Mouse (Mus musculus) adrenal gland (tissue): ENCODE measurements at regions not wholly inside any gene's neighbourhood (a gene's known extent, or its start where the extent isn't known, plus 50 kb on each side); places are given as distances from the start of the nearest gene placed in this dataset.
"Not testable (repeated sequence)": the region's sequence is repeated elsewhere in the genome, so short reads cannot be mapped to it uniquely, and the experiment has no call there.

ENCODE experiments used
- intact Hi-C: fragments of 180-260 bp; cut with DNase I; formaldehyde crosslinking; loops from one replicate; pipeline ENCODE4 v1.15.1; 2025

GRCm38 (mm10) chrX:104931153-104931706, 74.2 kb upstream of the Magee2 start:
- intact Hi-C loops, result no loop called here

DNA sequence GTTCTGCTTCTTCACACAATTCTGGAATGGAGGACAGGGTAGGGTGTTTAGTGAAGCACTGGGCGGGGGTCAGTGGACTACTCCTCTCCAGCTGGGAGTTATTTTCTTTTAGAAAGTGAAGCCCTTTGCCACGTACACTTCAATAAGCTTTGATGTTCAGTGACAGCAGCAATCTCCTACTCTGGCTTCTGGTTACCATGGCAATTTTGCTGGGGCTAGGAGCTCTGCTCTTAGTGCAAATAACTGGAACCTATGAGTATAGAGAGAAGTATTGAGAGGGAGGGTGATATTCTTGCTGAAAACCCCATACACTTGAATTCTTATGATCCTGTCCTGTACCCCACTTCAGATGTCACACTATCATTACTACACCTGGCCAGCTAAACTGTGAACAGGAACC, 94.5 kb upstream of the Magee2 start:
- intact Hi-C loops, result no loop called here

GRCm38 (mm10) chrX:104952809-104953208, 95.7 kb upstream of the Magee2 start:
- intact Hi-C loops, result not testable (repeated sequence)

- intact Hi-C loops, result not testable (repeated sequence)
Observed at GRCm38 (mm10) chrX:104953391-104953790, 96.3 kb upstream of the Magee2 start.

DNA sequence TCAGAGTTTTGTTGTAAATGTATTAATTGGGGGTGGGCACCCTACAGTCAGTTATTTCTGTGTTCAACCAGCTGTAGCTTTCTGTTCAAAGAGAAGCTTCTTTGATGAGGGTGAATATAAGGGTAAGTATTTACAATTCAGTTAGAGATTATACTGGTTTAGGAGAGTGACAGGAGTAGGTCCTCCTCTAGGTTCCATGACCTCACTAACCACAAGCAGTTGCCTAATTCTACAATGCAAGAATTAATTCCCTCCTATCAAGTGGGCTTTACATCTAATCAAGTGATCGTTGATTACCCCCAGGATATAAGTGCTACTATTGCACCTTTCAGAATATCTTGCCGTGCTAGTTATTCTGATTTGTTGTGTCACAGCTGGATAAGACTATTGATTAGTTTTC, 101.1 kb upstream of the Pbdc1 start:
- intact Hi-C loops, result no loop called here

DNA sequence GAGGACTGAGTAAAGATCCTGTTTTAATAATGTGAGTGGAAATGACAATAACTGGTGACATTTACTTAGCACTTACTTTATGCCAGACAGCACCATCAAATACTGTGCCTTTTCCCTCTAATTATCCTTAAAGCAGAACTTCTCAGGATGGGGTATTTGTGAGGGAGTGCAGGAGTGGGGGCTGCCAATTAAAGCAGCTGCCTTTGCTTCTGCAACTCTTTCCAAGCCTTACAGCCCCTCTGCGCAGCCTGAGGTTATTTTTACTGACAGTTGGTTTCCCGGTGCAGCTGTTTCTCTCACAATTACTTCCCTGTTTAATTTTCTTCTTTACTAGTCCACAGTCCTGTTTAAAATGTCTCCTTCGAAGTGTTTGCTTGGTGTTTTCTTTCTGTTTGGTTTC, 76.3 kb upstream of the Pbdc1 start:
- intact Hi-C loops, result loop anchor here (10.0 kb wide), 1 partner anchor 828 kb away; no protein-coding TSS in a partner anchor

GRCm38 (mm10) chrX:105006445-105006844, 73.1 kb upstream of the Pbdc1 start:
- intact Hi-C loops, result loop anchor here (10.0 kb wide), 1 partner anchor 832 kb away; no protein-coding TSS in a partner anchor
